Mouse (Mus musculus): ENCODE measurements around the gene Sdhc. TPM values are rescaled to one million over a fixed set of nuclear protein-coding genes. Genes with fewer than 3 reads are reported as not detected.

The Sdhc gene
- total and polyA plus RNA-seq, 3 experiments = 87.5 to 205 (median 153) TPM

GRCm38 (mm10) chr1:171183025-171183424, 32.6 kb upstream of the Sdhc start:
- H3K9me3 ChIP-seq (replicated peaks; ENCODE audit: low read length) = no peaks in the 10 kb centered on the region
- in situ Hi-C loops (cut with MboI; ENCODE audit: low pct_ligation_motif_present, low pct_unique_long_range_greater_than_20kb, low sequenced_read_pairs) = no loop called here
- no peaks in the 10 kb centered on the region for H3K27me3 ChIP-seq (replicated peaks)
- H3K36me3 ChIP-seq (replicated peaks in 1 of 2; ENCODE audit: control insufficient read depth in 1 of 2, insufficient read depth in 1 of 2, low read length in 1 of 2) = no peaks in the 10 kb centered on the region
- no peak overlapping the region for H3K27ac ChIP-seq (ENCODE audit: insufficient read depth, low read depth)
- no peak for DNase-seq (ENCODE audit: extremely low read depth)
- H3K4me1 ChIP-seq (ENCODE audit: control insufficient read depth in 1 of 2, insufficient read depth in 2 of 2) = peaks cover 8 to 15% of the 10 kb centered on the region in 2 experiments
- H3K79me2 ChIP-seq (replicated peaks; ENCODE audit: control insufficient read depth, extremely low read depth, insufficient read depth, poor library complexity, severe bottlenecking) = no peaks in the 10 kb centered on the region
- TF ChIP-seq USF2 (conservative IDR thresholded peaks at IDR 0.05; ENCODE audit: low read depth, low read length) (no peak), HCFC1 (IDR thresholded peaks at IDR 0.05; ENCODE audit: low read depth, low read length) (no peak), POLR2AphosphoS2 (IDR thresholded peaks at IDR 0.05; ENCODE audit: low read depth, low read length) (no peak), CTCF (conservative IDR thresholded peaks at IDR 0.05 in 1 of 2, IDR thresholded peaks at IDR 0.05 in 1 of 2; ENCODE audit: low read depth in 2 of 2, low read length in 2 of 2) (no peak), SMC3 (IDR thresholded peaks at IDR 0.05; ENCODE audit: low read depth, low read length) (no peak), UBTF (IDR thresholded peaks at IDR 0.05; ENCODE audit: low read depth, low read length) (no peak), MEF2A (IDR thresholded peaks at IDR 0.05; ENCODE audit: borderline replicate concordance, low read depth, low read length) (no peak), ZKSCAN1 (IDR thresholded peaks at IDR 0.05; ENCODE audit: borderline replicate concordance, low read depth, low read length) (no peak), ZC3H11A (IDR thresholded peaks at IDR 0.05; ENCODE audit: low read depth, low read length) (no peak), MAX (IDR thresholded peaks at IDR 0.05; ENCODE audit: low read length) (no peak), POLR2A (IDR thresholded peaks at IDR 0.05; ENCODE audit: low read depth, low read length) (no peak), GABPA (IDR thresholded peaks at IDR 0.05; ENCODE audit: insufficient replicate concordance, low read depth, low read length) (no peak), MXI1 (IDR thresholded peaks at IDR 0.05; ENCODE audit: low read depth, low read length) (no peak), NRF1 (IDR thresholded peaks at IDR 0.05; ENCODE audit: low read depth, low read length) (no peak), ELF1 (IDR thresholded peaks at IDR 0.05; ENCODE audit: low read depth, low read length) (no peak), IRF4 (IDR thresholded peaks at IDR 0.05; ENCODE audit: low read depth, low read length) (no peak), JUN (IDR thresholded peaks at IDR 0.05; ENCODE audit: insufficient read depth, low read depth, low read length) (no peak), NELFE (IDR thresholded peaks at IDR 0.05; ENCODE audit: low read depth, low read length) (no peak), ETS1 (conservative IDR thresholded peaks at IDR 0.05; ENCODE audit: low read depth, low read length) (no peak)
- dilution Hi-C loops (cut with MboI; ENCODE audit: extremely low pct_ligation_motif_present, extremely low pct_unique_long_range_greater_than_20kb, low sequenced_read_pairs) = no loop called here
- H3K4me2 ChIP-seq (ENCODE audit: insufficient read depth, low read depth, poor library complexity, severe bottlenecking) = no peak overlapping the region
- no peak overlapping the region for H3K9ac ChIP-seq (ENCODE audit: insufficient read depth, low read depth)
- H3K4me3 ChIP-seq (replicated peaks in 1 of 3; ENCODE audit: low read depth in 2 of 3, low read length in 2 of 3, poor library complexity in 1 of 3) = no peak overlapping the region

DNA sequence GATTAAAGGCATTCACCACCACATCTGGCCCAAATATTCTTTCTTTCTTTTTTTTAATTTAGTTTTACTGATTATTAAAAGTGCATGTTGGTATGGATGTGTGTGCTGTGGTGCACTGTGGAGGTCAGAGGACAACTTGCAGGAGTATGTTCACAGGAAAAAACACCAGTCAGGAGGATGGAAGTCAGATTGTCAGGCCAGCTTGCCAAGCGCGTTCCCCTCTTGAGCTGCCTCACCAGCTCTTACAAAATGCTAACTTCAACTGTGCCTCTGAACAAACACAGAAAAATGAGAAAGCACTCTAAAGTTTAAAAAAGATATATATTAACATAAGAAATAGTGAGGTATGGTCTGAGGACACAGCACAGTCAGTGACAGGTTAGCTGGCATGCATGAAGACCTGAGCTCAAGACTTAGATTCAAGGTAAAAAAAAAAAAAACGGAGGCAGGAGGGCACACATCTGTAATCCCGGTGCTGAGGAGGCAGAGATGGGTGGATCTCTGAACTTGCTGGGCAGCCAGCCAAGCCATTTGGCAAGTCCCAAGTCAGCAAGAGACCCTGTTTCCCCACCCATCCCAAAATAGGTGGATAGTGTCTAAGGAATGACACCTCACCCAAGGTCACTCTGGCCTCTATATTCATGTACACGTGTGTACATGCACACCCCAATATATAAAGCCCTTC, 29.2 kb upstream of the Sdhc start:
- no peaks in the 10 kb centered on the region for H3K79me2 ChIP-seq (replicated peaks; ENCODE audit: control insufficient read depth, extremely low read depth, insufficient read depth, poor library complexity, severe bottlenecking)
- no peaks in the 10 kb centered on the region for H3K9me3 ChIP-seq (replicated peaks; ENCODE audit: low read length)
- H3K4me3 ChIP-seq (replicated peaks in 1 of 3; ENCODE audit: low read depth in 2 of 3, low read length in 2 of 3, poor library complexity in 1 of 3) = no peak overlapping the region
- peaks cover 8 to 13% of the 10 kb centered on the region in 2 experiments for H3K4me1 ChIP-seq (ENCODE audit: control insufficient read depth in 1 of 2, insufficient read depth in 2 of 2)
- dilution Hi-C loops (cut with MboI; ENCODE audit: extremely low pct_ligation_motif_present, extremely low pct_unique_long_range_greater_than_20kb, low sequenced_read_pairs) = no loop called here
- H3K4me2 ChIP-seq (ENCODE audit: insufficient read depth, low read depth, poor library complexity, severe bottlenecking) = no peak overlapping the region
- DNase-seq (ENCODE audit: extremely low read depth) = no peak
- peaks cover 11% of the 10 kb centered on the region for H3K27me3 ChIP-seq (replicated peaks)
- H3K27ac ChIP-seq (ENCODE audit: insufficient read depth, low read depth) = no peak overlapping the region
- H3K36me3 ChIP-seq (replicated peaks in 1 of 2; ENCODE audit: control insufficient read depth in 1 of 2, insufficient read depth in 1 of 2, low read length in 1 of 2) = no peaks in the 10 kb centered on the region
- TF ChIP-seq CHD2 (IDR thresholded peaks at IDR 0.05; ENCODE audit: low read length) (no peak), SMC3 (IDR thresholded peaks at IDR 0.05; ENCODE audit: low read depth, low read length) (no peak), POLR2AphosphoS2 (IDR thresholded peaks at IDR 0.05; ENCODE audit: low read depth, low read length) (no peak), NELFE (IDR thresholded peaks at IDR 0.05; ENCODE audit: low read depth, low read length) (no peak), TBP (conservative IDR thresholded peaks at IDR 0.05; ENCODE audit: low read depth, low read length) (no peak), ZNF384 (IDR thresholded peaks at IDR 0.05; ENCODE audit: low read depth, low read length) (no peak), BHLHE40 (IDR thresholded peaks at IDR 0.05; ENCODE audit: low read depth, low read length) (no peak), RCOR1 (conservative IDR thresholded peaks at IDR 0.05; ENCODE audit: low read depth, low read length) (no peak), CTCF (conservative IDR thresholded peaks at IDR 0.05 in 1 of 2, IDR thresholded peaks at IDR 0.05 in 1 of 2; ENCODE audit: low read depth in 2 of 2, low read length in 2 of 2) (no peak), CHD1 (IDR thresholded peaks at IDR 0.05; ENCODE audit: low read depth, low read length) (no peak), TCF12 (IDR thresholded peaks at IDR 0.05; ENCODE audit: low read depth, low read length) (no peak), ZMIZ1 (IDR thresholded peaks at IDR 0.05; ENCODE audit: low read depth, low read length) (no peak), HCFC1 (IDR thresholded peaks at IDR 0.05; ENCODE audit: low read depth, low read length) (no peak), MXI1 (IDR thresholded peaks at IDR 0.05; ENCODE audit: low read depth, low read length) (no peak), ELF1 (IDR thresholded peaks at IDR 0.05; ENCODE audit: low read depth, low read length) (no peak), MEF2A (IDR thresholded peaks at IDR 0.05; ENCODE audit: borderline replicate concordance, low read depth, low read length) (no peak), USF2 (conservative IDR thresholded peaks at IDR 0.05; ENCODE audit: low read depth, low read length) (no peak)
- no peak overlapping the region for H3K9ac ChIP-seq (ENCODE audit: insufficient read depth, low read depth)
- in situ Hi-C loops (cut with MboI; ENCODE audit: low pct_ligation_motif_present, low pct_unique_long_range_greater_than_20kb, low sequenced_read_pairs) = loop anchor here (5.0 kb wide), 1 partner anchor 33 kb away; the partner anchor contains the start of gene Nr1i3

Data from CH12.LX (cell line).